8 mouse cellular contexts compared by ENCODE assay signal in genomic region chr1:93635580-93636192, GRCm38 (mm10). TPM values are rescaled to one million over a fixed set of nuclear protein-coding genes. Genes with fewer than 3 reads are reported as not detected.
A peak's percentile ranks its signal among the peaks of the same experiment; 100 is the strongest.
DNase-seq lines count a peak whose midpoint lies in the region; ATAC-seq lines count a peak whose summit lies in the region.

No protein-coding gene starts in this region.

- DNase-seq in adrenal gland, adult (ENCODE audit: inconsistent age in 2 of 2, low spot score in 1 of 2), result peak; percentile 99
- DNase-seq in embryo, embryonic 10 days (ENCODE audit: low spot score), result peak; percentile 100
- peak; percentile 96 for DNase-seq in gastrocnemius, postnatal 10 days
- DNase-seq in induced T-regulatory cell, adult 2 months (ENCODE audit: low read depth), result peak; percentile 98
- peak; percentile 99 to 100 for DNase-seq in left cerebral cortex, adult 9 months (ENCODE audit: low spot score in 2 of 2)
- DNase-seq in right cerebral cortex, postnatal 14 days, result peak; percentile 98
- DNase-seq in yolk sac, embryonic 10.5 days (ENCODE audit: low spot score), result peak; percentile 99

- peak; percentile 90 for ATAC-seq in megakaryocyte progenitor cell, adult 5-6 weeks (replicated peaks; ENCODE audit: poor library complexity)

RNA-seq across cellular contexts. Expression of gene Stk25, which starts 22.8 kb away (rescaled TPM):
- 100 to 1,000 TPM in 1 of 2 experiments, 10 to 100 TPM in 1; 98.8 to 104 TPM for total RNA-seq in gastrocnemius, postnatal 10 days (2021)
- 23.4 and 28.8 TPM in 2 replicates for total RNA-seq in megakaryocyte progenitor cell, adult 5-6 weeks (2015)
- total RNA-seq in megakaryocyte progenitor cell, adult 5-6 weeks (2017), result 28.6 and 47.7 TPM in 2 replicates

RNA-seq across cellular contexts. Expression of gene Bok, which starts 49.8 kb away (rescaled TPM):
- 1 to 10 TPM; 5.6 to 6.4 TPM for total RNA-seq in gastrocnemius, postnatal 10 days (2021)
- total RNA-seq in megakaryocyte progenitor cell, adult 5-6 weeks (2015), result 0.17 TPM in 1 of 2 replicates, not detected in the other
- 0.92 TPM in 1 of 2 replicates, not detected in the other for total RNA-seq in megakaryocyte progenitor cell, adult 5-6 weeks (2017)

Comparison
In these comparisons a context has a peak if more than half of its experiments do, and no peak if none do; other contexts are left out.
1. Peak in every context shown above with its lines: DNase-seq and ATAC-seq.